Mouse (Mus musculus) gastrocnemius, adult 2 months (tissue): ENCODE data around the gene Gbf1. TPM values are rescaled to one million over a fixed set of nuclear protein-coding genes. Genes with fewer than 3 reads are reported as not detected.
"Not testable (repeated sequence)": the region's sequence is repeated elsewhere in the genome, so short reads cannot be mapped to it uniquely, and the experiment has no call there.

Experiments
- DNase-seq: peaks from one replicate; pipeline ENCODE4 v3.0.0; 2022
- H3K27ac ChIP-seq: fragments of 200-600 bp; 2 replicates; pipeline ENCODE4 v1.8.1; 2022; ENCODE audit warnings: mild to moderate bottlenecking
- H3K4me3 ChIP-seq: fragments of 200-600 bp; 2 replicates; pipeline ENCODE4 v1.8.1; 2022; ENCODE audit warnings: mild to moderate bottlenecking, moderate library complexity
- CTCF ChIP-seq: fragments of 200-600 bp; IDR thresholded peaks from 2 replicates; pipeline ENCODE4 v1.8.1; 2022; ENCODE audit warnings: antibody characterized with exemption, mild to moderate bottlenecking, moderate library complexity
- intact Hi-C: fragments of 180-260 bp; cut with DNase I; formaldehyde crosslinking; loops from one replicate; pipeline ENCODE4 v1.15.1; 2025
- total RNA-seq, 2 experiments: library from RNA; stranded (reverse); gene quantifications; 2 replicates each; pipeline ENCODE4 v1.2.3; 2021

The Gbf1 gene
- total RNA-seq, 2 experiments from 2014 or later, result 47.4 to 59.0 TPM

- Histone ChIP-seq H3K4me3 (peak within 1 kb of the TSS; percentile 56), H3K27ac (no peak within 1 kb of the TSS)
- intact Hi-C loops, result no loop called here
- peak; percentile 66 for DNase-seq
- no peak for TF ChIP-seq CTCF
These were observed 20.4 kb upstream of the Gbf1 start, which contains the start of gene Elovl3 for GRCm38 (mm10) chr19:46131694-46132525. TSS of gene Elovl3 (plus strand) at chr19:46131897.

- TF ChIP-seq CTCF, result no peak
- no peak overlapping the region for H3K27ac ChIP-seq
- no peak overlapping the region for H3K4me3 ChIP-seq
- no peak for DNase-seq
- intact Hi-C loops, result no loop called here
These were observed 19.7 kb upstream of the Gbf1 start for GRCm38 (mm10) chr19:46132577-46132976.

- peak; percentile 92 for DNase-seq
- Histone ChIP-seq H3K4me3 (peak overlapping the region; percentile 80), H3K27ac (peak overlapping the region; percentile 91)
- no peak; the same call in 1 of the 2 replicates for TF ChIP-seq CTCF
- intact Hi-C loops, result loop anchor here (1.0 to 2.0 kb wide), 2 partner anchors 119 to 174 kb away; no protein-coding TSS in a partner anchor
These were observed 17.0 kb upstream of the Gbf1 start for GRCm38 (mm10) chr19:46135297-46135696.

DNA sequence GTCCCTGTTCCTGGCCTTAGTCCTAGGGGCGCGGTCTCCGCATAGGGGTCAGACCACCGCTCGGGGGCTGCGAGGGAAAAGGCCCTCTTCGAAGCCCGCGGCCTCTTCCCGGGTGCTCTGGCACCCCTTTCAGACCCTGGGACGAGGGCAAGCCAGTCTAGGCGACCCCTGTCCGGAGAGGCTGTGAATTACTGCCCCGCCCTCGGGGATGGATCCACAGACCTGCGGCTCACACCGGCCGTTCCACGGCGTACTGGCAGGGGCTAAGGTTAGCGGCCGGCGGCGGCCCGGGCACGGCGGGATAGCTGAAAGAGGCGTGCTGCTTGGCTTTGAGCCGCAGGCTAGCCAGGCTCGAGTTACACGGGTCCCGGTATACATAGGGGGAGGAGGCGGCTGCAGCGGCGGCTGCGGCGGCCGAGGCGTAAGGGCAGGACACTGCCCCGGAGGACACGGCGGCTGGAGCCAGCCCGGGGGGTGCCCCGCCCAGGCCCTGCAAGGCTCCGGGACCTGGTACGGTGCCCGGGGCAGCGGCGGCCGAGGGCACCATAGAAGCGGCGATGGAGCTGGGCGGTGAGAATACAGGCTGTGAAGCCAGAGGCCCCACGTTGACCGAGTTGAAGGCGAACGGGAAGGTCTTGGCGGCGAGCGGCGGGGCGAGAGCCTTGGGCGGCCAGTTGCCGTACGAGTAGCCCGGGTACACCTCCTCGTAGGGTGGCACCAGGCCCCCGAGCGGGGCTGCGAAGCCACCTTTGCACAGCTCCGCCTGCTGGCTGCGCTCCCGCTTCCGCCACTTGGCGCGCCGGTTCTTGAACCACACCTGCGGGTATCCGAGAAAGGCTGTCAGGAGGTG, 16.3 kb upstream of the Gbf1 start:
- peak; percentile 93 for DNase-seq
- peak; percentile 39; the same call in 1 of the 2 replicates for TF ChIP-seq CTCF
- peak overlapping the region; percentile 80 for H3K4me3 ChIP-seq
- intact Hi-C loops, result loop anchor here (1.0 to 2.0 kb wide), 2 partner anchors 118 to 173 kb away; no protein-coding TSS in a partner anchor
- H3K27ac ChIP-seq, result peak overlapping the region; percentile 91

DNA sequence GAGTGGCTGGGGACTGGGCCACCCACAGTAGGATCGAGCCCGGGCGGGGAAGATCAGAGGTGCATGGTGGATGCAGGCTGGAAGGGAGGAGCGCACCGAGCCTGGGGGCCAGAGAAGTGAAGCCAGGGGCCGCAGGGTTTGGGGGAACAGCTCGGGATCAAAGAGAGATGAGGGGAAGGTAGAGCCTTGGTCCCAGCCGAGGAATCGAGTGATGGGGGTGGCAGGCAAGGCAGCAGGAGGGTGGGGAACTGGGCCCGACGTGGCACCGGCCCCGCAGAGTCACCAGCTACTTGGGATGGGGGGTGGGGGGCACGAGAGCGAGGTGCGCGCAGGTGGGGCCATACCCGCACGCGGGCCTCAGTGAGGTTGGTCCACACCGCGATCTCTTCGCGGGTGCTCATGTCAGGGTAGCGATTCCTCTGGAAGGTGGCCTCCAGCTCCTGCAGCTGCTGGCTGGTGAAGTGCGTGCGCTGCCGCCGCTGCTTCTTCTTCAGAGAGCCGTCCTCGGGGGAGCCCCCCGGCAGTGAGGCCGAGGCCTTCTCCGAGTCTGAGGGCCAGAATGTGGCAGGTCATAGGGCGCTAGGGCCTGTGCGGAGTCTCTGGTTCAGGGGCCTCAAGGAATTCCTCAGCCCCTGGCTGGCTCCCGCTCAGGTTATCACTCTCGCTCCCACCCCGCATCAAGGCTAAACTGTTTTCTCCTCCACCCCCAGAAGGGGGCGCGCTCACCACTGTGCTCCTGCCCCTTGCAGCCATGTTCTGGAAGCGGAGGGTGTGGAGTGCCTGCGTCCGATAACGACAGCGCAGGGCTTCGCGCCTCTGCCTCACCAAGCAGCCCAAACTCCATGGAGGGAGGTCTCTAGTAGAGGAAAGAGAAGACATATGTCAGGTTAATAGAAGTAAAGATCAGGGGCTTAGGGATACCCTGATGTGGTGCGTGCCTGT, 15.4 kb upstream of the Gbf1 start:
- intact Hi-C loops, result no loop called here
- peak; percentile 74 for DNase-seq
- TF ChIP-seq CTCF, result peak; percentile 75
- H3K4me3 ChIP-seq, result peak overlapping the region; percentile 80
- H3K27ac ChIP-seq, result peak overlapping the region; percentile 91

DNA sequence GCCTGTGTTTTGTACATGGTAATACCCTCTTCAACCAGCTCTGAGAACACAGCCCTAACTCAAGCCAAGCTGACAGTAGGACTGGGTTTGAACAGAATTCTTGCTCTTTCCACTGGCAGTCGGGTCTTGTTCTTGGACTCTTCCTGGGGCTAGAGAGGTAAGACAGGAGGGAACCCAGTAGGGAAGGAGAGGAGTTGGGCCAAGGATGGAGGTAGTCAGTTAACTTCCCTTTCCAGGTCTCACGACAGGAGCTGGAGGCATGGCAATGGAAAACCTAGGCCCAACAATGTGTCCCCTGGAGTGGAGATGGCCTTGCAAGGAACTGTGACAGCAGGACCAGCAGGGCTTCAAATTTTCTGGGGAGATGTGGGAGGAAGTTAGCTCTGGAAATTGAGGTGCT, 12.0 kb upstream of the Gbf1 start:
- H3K4me3 ChIP-seq, result no peak overlapping the region; the same call in 1 of the 2 replicates
- no peak for TF ChIP-seq CTCF
- intact Hi-C loops, result no loop called here
- no peak for DNase-seq
- peak overlapping the region; percentile 85 for H3K27ac ChIP-seq

- peak; percentile 38 for DNase-seq
- Histone ChIP-seq H3K4me3 (peak overlapping the region; percentile 33), H3K27ac (peak overlapping the region; percentile 85)
- no peak for TF ChIP-seq CTCF
- intact Hi-C loops, result no loop called here
These were observed 11.2 kb upstream of the Gbf1 start for GRCm38 (mm10) chr19:46141091-46141490.

GRCm38 (mm10) chr19:46147511-46148371, 4.6 kb upstream of the Gbf1 start, which contains the start of gene Pitx3:
TSS of gene Pitx3 (minus strand) at chr19:46148326.
- DNase-seq, result peak; percentile 79
- TF ChIP-seq CTCF, result no peak
- Histone ChIP-seq H3K4me3 (peak within 1 kb of the TSS; percentile 92), H3K27ac (peak within 1 kb of the TSS; percentile 92)
- intact Hi-C loops, result loop anchor here (5.0 kb wide), 2 partner anchors 40 to 80 kb away; no protein-coding TSS in a partner anchor

- peak; percentile 94 for DNase-seq
- H3K27ac ChIP-seq, result peak overlapping the region; percentile 92
- intact Hi-C loops, result loop anchor here (5.0 kb wide), 2 partner anchors 39 to 79 kb away; no protein-coding TSS in a partner anchor
- TF ChIP-seq CTCF, result no peak
- H3K4me3 ChIP-seq, result peak overlapping the region; percentile 92
These were observed 3.9 kb upstream of the Gbf1 start for GRCm38 (mm10) chr19:46148372-46148760.

GRCm38 (mm10) chr19:46149091-46149490, 3.2 kb upstream of the Gbf1 start:
- TF ChIP-seq CTCF, result no peak
- Histone ChIP-seq H3K4me3 (peak overlapping the region; percentile 92), H3K27ac (no peak overlapping the region)
- no peak for DNase-seq
- intact Hi-C loops, result loop anchor here (5.0 kb wide), 2 partner anchors 38 to 78 kb away; no protein-coding TSS in a partner anchor

DNA sequence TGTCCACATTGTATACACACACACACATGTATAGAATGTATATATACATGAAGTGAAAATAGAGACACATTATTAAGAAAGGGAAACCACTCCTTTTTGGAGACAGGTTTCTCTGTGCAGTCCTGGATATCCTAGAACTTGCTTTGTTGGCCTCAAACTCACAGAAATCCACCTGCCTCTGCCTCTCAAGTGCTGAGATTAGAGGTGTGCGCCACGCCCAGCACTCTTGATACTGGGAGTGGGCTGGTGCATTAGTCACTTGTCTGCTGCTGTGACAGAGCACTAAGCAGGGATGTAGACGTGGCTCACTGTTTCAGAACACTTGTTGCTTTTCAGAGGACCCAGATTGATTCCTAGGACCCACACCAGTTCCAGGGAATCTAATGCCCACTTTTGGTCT, 13.6 kb downstream of the Gbf1 start:
- Histone ChIP-seq H3K27ac (no peak overlapping the region), H3K4me3 (no peak overlapping the region)
- TF ChIP-seq CTCF, result no peak
- intact Hi-C loops, result no loop called here
- DNase-seq, result no peak

DNA sequence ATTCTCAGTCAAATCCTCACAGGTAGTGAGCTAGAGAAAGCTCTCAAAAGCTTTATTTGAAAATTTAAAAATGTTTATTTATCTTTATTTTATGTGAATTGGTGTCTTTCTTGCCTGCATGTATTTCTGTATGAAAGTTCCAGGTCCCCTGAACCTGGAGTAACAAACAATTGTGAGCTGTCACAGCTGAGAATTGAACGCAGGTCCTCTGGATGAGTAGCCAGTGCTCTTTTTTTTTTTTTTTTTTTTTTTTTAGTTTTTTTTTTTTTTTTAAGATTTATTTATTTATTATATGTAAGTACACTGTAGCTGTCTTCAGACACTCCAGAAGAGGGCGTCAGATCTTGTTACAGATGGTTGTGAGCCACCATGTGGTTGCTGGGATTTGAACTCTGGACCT, 14.9 kb downstream of the Gbf1 start:
- DNase-seq, H3K27ac ChIP-seq, intact Hi-C loops, H3K4me3 ChIP-seq: not testable (repeated sequence)
